Mouse (Mus musculus) cerebellum, adult 2 months (tissue): ENCODE measurements around the gene Zfp770.

Experiments used
- CTCF ChIP-seq: fragments of 200-500 bp; IDR thresholded peaks from 2 replicates; pipeline ENCODE4 v1.5.1; 2011; ENCODE audit warnings: low read depth, mild to moderate bottlenecking, control low read depth, low read length, moderate library complexity, borderline replicate concordance; ENCODE audit not compliant: insufficient read depth
- POLR2A ChIP-seq: fragments of 200-500 bp; IDR thresholded peaks from 2 replicates; pipeline ENCODE4 v1.6.1; 2011; ENCODE audit warnings: low read length, control low read depth, borderline replicate concordance; ENCODE audit not compliant: insufficient read depth

DNA sequence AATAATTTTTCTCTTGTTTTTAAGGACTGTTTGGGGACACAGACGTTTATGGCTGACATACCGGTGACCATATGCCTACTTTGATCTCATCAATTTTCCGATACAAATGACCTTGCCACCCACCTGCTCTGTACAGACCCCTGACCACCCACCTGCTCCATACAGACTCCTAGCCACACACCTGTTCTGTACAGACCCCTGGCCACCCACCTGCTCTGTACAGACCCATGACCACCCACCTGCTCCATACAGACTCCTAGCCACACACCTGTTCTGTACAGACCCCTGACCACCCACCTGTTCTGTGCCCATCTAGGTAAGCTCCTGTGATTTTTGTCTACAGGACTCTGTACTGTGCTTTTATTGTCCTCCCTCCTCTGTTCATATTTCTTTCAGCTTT lies 34.3 kb upstream of the Zfp770 start:
- no peak for TF ChIP-seq CTCF
- no peak for TF ChIP-seq POLR2A
